Mouse (Mus musculus): ENCODE measurements at regions not wholly inside any gene's neighbourhood (a gene's known extent, or its start where the extent isn't known, plus 50 kb on each side); places are given as distances from the start of the nearest gene placed in this dataset.

DNA sequence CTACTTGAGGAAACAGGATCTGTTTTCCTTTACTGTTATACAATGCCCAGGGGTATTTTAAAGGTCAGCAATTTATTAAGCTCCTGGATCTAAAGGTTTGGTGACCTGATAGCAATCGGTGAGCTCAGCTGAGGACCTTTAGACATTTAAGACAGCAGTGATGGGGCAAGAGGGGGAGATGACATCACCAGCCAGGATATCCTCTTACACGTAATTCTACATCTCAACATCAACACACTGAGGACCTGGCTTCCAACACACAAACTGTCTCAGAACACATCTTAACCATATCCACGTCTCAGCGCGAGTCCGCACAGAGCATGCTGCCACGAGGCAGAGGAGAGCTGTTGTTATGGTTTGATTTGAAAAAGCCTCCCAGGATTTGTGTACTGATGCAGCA lies 69.2 kb downstream of the Nhlrc3 start:
- no peaks in the 10 kb centered on the region for H3K36me3 ChIP-seq
- WGBS, result 88% methylated on average over 7 of the region's 7 CpGs
- H3K4me2 ChIP-seq (replicated peaks), result no peak overlapping the region
- H3K4me1 ChIP-seq, result no peaks in the 10 kb centered on the region
- 0 out of 2 replicates have a peak, but pooled peaks cover 5% of the 10 kb centered on the region for H3K9me3 ChIP-seq
- H3K27me3 ChIP-seq (replicated peaks), result no peaks in the 10 kb centered on the region
- H3K27ac ChIP-seq, result no peak overlapping the region
- H3K9ac ChIP-seq, result no peak overlapping the region
- ATAC-seq (ENCODE audit: low FRiP score, low read depth), result no peak
- no peak overlapping the region for H3K4me3 ChIP-seq

DNA sequence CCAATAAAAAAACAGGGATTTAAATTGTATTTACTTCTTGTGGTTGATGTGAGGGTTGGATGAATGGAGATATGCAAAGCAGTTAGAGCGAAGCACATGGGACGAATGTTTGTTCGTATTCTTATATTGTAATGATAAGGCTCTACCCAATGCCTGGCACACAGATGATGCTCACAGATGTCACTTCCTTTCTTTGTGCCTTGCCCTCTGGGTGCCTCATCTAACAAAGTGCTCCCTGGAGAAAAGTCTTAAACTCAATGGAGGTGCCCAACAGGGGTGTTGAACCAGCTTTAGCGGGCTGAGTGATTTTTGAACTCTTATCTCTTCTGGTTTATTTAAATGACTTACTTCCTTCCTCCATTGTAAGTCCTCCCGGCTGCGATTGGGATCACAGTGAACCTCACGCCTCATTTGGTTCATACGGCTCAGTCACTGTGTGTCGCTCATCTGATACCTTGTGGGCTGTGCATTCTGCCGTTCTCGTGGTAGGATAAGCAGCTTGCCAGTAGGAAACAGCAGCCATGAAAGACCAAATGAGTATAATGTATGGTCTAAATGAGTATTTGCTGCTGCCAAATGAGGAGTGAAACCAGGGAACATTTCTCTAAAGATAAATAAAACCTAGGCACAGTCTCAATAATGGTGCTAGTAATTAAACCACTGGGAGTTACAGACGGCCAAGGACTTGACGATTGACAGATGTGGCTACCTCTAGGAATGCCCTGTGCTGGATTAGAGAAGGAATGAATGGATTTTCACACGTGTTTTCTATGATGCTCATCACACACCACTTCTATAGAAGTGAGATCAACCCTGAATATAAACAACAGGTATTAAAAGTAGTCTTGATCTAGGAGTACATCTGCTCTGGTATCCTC lies 81.2 kb downstream of the Nhlrc3 start:
- no peak overlapping the region for H3K4me3 ChIP-seq
- 55% methylated on average over 14 of the region's 14 CpGs for WGBS
- H3K4me1 ChIP-seq, result no peaks in the 10 kb centered on the region
- H3K4me2 ChIP-seq (replicated peaks), result no peak overlapping the region
- ATAC-seq (ENCODE audit: low FRiP score, low read depth), result peak; percentile 41
- H3K9me3 ChIP-seq, result no peaks in the 10 kb centered on the region
- H3K27me3 ChIP-seq (replicated peaks), result no peaks in the 10 kb centered on the region
- no peak overlapping the region for H3K27ac ChIP-seq
- H3K36me3 ChIP-seq, result no peaks in the 10 kb centered on the region
- no peak overlapping the region for H3K9ac ChIP-seq

DNA sequence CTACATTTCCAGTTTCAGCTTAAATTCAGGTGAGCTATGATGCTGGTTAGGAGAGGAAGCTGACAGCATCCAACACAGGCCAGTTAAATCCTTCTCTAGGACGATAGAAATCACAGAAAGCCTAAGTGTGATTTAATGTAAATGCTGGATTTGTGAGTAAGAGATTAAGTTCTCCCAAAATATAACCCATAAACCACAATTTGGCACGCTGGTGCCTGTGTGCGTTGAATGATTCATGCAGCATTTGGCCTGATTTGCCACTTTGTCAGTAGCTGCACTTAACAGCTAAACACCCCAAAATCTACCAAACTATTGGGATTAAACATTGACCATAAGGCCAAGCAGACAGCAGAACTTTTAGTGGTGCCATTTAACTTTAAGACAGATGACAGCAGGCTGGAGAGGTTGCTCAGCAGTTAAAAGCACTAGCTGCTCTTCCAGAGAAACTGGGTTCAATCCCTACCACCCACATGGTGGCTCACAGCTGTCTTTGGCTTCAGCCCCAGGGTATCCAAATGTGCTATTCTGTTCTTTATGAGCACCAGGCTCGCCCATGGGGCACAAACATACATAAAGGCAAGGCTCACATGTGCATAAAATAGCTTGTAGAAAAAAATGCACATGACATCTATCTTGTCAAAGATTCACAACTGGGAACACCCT lies 83.5 kb downstream of the Nhlrc3 start:
- H3K4me1 ChIP-seq, result no peaks in the 10 kb centered on the region
- no peak overlapping the region for H3K9ac ChIP-seq
- no peak overlapping the region for H3K4me2 ChIP-seq (replicated peaks)
- no peaks in the 10 kb centered on the region for H3K36me3 ChIP-seq
- no peaks in the 10 kb centered on the region for H3K27me3 ChIP-seq (replicated peaks)
- WGBS, result 75% methylated on average over 4 of the region's 4 CpGs
- no peaks in the 10 kb centered on the region for H3K9me3 ChIP-seq
- H3K27ac ChIP-seq, result no peak overlapping the region
- no peak overlapping the region for H3K4me3 ChIP-seq
- no peak for ATAC-seq (ENCODE audit: low FRiP score, low read depth)

DNA sequence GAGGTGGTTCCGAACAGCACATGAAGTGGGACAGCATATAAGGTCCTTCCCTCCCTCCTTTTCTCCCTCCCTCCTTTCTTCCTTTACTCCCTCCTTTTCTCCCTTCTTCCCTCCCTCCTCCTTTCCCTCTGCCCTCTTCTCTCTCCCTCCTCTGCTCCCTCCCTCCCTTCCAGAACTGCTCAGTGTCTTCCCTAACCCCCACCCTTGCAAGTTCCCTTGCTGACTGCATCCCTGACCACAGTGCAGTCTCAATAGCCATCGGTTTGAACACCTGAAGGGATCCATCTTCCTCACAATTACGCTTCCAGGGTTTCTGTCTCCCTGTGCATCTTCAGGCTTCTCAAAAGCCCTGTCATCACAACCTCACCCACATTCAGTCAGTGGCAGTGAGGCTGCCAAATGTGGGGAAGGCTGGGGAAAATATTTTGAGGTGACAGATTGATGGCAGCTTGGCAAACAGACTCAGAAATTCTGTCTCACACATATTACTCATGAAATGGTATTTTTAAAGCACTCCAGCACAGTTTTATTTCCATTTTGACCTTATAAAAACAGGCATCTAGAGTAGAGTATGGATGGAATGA lies 86.2 kb downstream of the Nhlrc3 start:
- ATAC-seq (ENCODE audit: low FRiP score, low read depth), result no peak
- 84% methylated on average over 3 of the region's 3 CpGs for WGBS
- Histone ChIP-seq H3K4me3 (no peak overlapping the region), H3K27me3 (replicated peaks) (no peaks in the 10 kb centered on the region), H3K4me1 (peaks cover 3% of the 10 kb centered on the region; the same call in 1 of the 2 replicates), H3K27ac (no peak overlapping the region), H3K36me3 (no peaks in the 10 kb centered on the region), H3K9ac (no peak overlapping the region), H3K4me2 (replicated peaks) (no peak overlapping the region), H3K9me3 (no peaks in the 10 kb centered on the region)

DNA sequence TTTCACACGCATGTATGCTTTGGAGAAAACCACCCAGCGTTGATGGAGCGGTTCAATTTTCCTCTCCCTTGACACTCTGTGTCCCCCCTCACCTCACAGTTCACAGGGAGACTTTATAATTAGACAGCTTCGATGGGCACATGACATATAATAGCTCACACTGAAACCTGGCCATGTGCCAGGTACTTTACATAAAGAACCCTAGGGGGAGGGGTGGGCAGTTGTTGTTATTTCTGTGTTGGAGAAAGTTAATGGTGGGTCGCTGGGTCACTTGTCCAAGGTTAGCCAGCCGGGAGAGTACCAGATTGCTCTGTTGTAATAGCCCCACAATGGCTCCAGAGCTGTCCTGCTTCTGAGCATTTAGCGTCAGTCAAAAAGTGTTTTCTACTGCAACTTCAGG lies 90.2 kb downstream of the Nhlrc3 start:
- WGBS, result 53% methylated on average over 7 of the region's 7 CpGs
- Histone ChIP-seq H3K4me2 (replicated peaks) (no peak overlapping the region), H3K9me3 (peaks cover 7% of the 10 kb centered on the region), H3K4me3 (no peak overlapping the region), H3K4me1 (peaks cover 3% of the 10 kb centered on the region; the same call in 1 of the 2 replicates), H3K36me3 (no peaks in the 10 kb centered on the region), H3K27ac (no peak overlapping the region), H3K27me3 (replicated peaks) (no peaks in the 10 kb centered on the region), H3K9ac (no peak overlapping the region)
- ATAC-seq (ENCODE audit: low FRiP score, low read depth), result 0 out of 2 replicates have a peak, but pooled peaks have one; percentile 33

DNA sequence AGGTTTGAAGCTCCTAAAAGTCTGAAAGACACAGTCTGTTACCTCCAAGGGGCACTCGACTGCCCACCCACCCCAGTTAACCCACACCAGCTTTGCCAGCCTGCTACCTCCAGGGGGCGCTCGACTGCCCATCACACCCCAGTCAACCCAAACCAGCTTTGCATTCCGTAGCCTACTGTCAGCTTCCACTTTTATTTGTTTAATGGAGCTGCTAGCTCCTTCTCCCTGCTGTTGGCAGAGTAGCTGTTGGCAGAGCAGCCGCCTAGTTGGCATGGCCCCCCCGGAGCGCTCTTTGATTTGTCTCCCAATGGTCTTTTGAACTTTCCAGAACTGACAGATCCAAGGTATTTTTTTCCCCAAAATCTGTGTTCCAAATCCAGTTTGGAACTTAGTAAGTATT lies 91.2 kb downstream of the Nhlrc3 start:
- Histone ChIP-seq H3K4me1 (peaks cover 3% of the 10 kb centered on the region; the same call in 1 of the 2 replicates), H3K9me3 (peaks cover 7% of the 10 kb centered on the region), H3K27ac (no peak overlapping the region), H3K36me3 (no peaks in the 10 kb centered on the region), H3K27me3 (replicated peaks) (no peaks in the 10 kb centered on the region), H3K4me3 (no peak overlapping the region), H3K4me2 (replicated peaks) (no peak overlapping the region), H3K9ac (no peak overlapping the region)
- WGBS, result 74% methylated on average over 7 of the region's 7 CpGs
- no peak for ATAC-seq (ENCODE audit: low FRiP score, low read depth)

DNA sequence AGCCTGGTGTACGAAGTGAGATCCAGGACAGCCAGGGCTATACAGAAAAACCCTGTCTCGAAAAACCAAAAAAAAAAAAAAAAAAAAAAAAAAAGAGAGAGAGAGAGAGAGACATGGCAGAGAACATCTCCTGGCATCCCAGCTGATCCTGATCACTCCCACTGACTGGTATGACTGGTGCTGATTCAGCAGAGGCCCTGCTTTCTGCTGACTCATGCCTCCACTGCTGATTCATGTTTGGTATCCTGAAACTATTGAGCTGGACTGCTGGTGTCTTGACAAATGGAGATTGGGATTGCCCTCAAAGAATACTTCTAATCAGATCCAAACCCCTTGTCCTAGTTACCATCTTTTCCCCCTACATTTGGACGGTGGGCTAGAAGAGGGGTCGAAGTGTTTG lies 101.9 kb downstream of the Nhlrc3 start:
- Histone ChIP-seq H3K9ac (no peak overlapping the region), H3K4me2 (replicated peaks) (no peak overlapping the region), H3K27ac (no peak overlapping the region), H3K4me1 (no peaks in the 10 kb centered on the region), H3K36me3 (no peaks in the 10 kb centered on the region), H3K27me3 (replicated peaks) (no peaks in the 10 kb centered on the region), H3K9me3 (no peaks in the 10 kb centered on the region; the same call in 1 of the 2 replicates), H3K4me3 (no peak overlapping the region)
- whole genome bisulfite sequencing, result 83% methylated on average over 4 of the region's 4 CpGs
- ATAC-seq (ENCODE audit: low FRiP score, low read depth), result no peak

DNA sequence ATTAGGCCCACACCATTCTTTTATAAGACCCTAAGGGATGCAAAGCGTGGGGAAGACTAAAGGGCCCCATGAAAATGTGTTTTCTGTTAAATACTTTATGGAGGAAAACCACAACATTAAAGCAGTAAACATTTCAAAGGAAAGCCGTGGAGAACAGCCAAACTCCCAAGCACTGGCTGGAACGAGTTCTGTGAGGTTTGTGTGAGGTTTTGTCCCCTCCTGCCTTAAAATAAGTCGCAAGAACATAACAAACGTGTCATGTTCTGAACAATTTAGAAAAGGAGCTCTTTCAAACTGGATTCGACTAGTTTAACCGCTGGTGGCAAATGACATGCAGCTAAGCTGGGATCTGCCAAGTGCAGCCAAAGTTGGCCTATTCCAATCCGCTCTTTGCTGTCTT lies 109.4 kb downstream of the Nhlrc3 start:
- Histone ChIP-seq H3K9me3 (no peaks in the 10 kb centered on the region; the same call in 1 of the 2 replicates), H3K27ac (no peak overlapping the region), H3K4me3 (no peak overlapping the region), H3K27me3 (replicated peaks) (no peaks in the 10 kb centered on the region), H3K4me2 (replicated peaks) (no peak overlapping the region), H3K4me1 (no peaks in the 10 kb centered on the region), H3K9ac (no peak overlapping the region), H3K36me3 (no peaks in the 10 kb centered on the region)
- ATAC-seq (ENCODE audit: low FRiP score, low read depth), result no peak
- 49% methylated on average over 8 of the region's 8 CpGs for WGBS

DNA sequence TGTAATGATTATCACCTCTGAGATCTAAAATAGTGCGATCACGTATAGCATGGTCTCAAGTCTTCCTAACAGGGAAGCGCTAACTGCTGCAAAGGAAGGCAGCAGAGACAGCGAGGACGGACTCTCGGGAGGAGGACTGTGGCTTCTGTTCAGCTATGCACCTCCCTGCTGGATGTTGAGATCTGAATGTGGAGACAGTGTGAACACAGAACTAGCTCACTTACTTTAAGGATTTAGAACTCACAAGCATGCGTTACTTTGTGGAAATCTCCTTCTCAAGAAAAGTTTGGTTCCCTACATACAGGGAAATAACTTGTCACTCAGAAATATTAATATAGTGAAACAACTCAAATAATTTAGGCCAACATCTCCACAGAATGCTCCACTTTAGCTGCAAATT lies 109.8 kb downstream of the Nhlrc3 start:
- ATAC-seq (ENCODE audit: low FRiP score, low read depth), result no peak
- 67% methylated on average over 7 of the region's 7 CpGs for WGBS
- no peaks in the 10 kb centered on the region for H3K4me1 ChIP-seq
- H3K9me3 ChIP-seq, result no peaks in the 10 kb centered on the region; the same call in 1 of the 2 replicates
- H3K27me3 ChIP-seq (replicated peaks), result no peaks in the 10 kb centered on the region
- H3K27ac ChIP-seq, result no peak overlapping the region
- no peak overlapping the region for H3K4me2 ChIP-seq (replicated peaks)
- no peak overlapping the region for H3K9ac ChIP-seq
- H3K4me3 ChIP-seq, result no peak overlapping the region
- no peaks in the 10 kb centered on the region for H3K36me3 ChIP-seq

DNA sequence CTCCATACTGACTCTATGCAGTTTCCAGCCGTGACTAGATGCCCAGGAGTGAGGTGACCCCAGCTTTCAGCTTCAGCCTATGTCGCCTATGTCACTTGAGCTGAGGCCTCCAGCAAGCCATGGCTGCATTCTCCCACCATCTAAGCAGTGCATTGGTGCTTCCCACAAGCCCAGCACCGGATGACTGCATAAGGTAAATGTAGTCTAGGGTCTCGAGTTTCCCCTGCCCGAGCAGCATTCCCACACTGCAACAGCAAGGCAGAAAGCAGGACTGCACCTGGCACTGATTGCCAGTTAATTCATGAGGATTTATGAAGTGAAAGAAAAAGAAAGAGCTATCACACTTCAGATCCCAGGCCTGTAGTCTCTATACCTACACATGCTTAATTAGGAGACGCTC lies 119.5 kb downstream of the Nhlrc3 start:
- ATAC-seq (ENCODE audit: low FRiP score, low read depth), result no peak
- Histone ChIP-seq H3K27ac (no peak overlapping the region), H3K36me3 (no peaks in the 10 kb centered on the region), H3K9me3 (no peaks in the 10 kb centered on the region), H3K4me1 (peaks cover 4% of the 10 kb centered on the region; the same call in 1 of the 2 replicates), H3K9ac (no peak overlapping the region), H3K4me2 (replicated peaks) (no peak overlapping the region), H3K4me3 (no peak overlapping the region), H3K27me3 (replicated peaks) (no peaks in the 10 kb centered on the region)
- 85% methylated on average over 6 of the region's 6 CpGs for whole genome bisulfite sequencing

DNA sequence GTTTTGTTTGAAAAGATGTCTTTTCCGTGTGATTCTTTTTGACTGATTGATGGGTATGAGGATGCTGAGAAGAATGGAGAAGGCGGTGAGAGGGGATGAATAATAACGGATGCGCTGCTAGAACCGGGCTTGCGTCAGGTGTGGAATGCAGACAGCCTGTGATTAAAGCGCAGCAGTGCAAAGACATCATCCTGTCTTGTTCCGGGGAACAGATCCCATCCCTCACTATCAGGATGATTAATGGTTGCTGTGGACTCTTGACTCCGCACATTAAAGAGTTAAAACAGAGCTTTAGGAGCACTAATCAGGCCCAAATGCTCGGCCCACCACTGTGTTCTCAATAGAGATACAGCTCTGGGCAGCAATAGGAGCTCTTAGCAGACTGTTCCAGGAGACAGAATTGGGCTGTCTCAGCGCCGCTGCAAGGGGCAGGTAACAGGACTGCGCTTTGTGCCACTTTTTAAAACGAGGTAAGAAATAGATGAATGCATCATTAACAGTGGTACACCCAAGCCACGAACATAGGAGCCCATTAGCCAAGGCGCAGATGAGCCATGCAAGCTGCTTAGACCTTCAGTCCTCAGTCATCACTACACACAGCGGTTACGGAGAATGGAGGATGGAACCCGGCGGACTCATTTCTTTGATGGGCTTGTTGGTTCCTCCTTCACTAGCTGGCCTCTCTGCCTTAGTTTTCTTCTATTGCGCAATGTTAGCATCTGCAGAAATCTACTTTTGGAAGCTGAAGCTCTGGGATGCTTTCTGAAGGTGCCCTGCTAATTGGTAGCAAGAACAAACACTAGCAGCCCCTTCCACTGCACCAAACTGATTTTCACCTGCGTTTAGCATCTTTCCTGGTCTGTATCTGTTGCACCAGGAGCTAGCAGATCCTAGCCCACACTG lies 121.6 kb downstream of the Nhlrc3 start:
- Histone ChIP-seq H3K4me3 (no peak overlapping the region), H3K27ac (no peak overlapping the region), H3K36me3 (no peaks in the 10 kb centered on the region), H3K9me3 (no peaks in the 10 kb centered on the region), H3K27me3 (replicated peaks) (no peaks in the 10 kb centered on the region), H3K9ac (no peak overlapping the region), H3K4me2 (replicated peaks) (no peak overlapping the region), H3K4me1 (peaks cover 4% of the 10 kb centered on the region; the same call in 1 of the 2 replicates)
- no peak for ATAC-seq (ENCODE audit: low FRiP score, low read depth)
- WGBS, result 50% methylated on average over 22 of the region's 22 CpGs
